Mouse (Mus musculus): ENCODE measurements at regions not wholly inside any gene's neighbourhood (a gene's known extent, or its start where the extent isn't known, plus 50 kb on each side); places are given as distances from the start of the nearest gene placed in this dataset.

DNA sequence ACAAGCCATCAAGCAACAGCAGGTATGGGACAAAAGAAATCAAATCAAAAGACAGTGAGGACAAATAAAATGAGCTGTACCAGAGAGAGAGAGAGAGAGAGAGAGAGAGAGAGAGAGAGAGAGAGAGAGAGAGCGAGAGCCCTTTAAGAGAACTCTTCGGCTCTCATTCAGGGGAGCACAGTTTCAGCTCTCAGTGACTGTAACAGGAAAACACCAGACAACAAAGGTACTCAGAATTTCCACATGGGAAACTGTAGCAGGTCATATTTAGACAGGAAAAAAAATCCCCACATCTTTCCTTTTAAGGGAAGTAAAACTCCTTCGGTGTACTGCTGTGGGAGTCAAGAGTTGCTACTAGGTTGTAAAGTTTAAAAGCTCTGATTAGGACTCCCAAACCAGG lies 57.9 kb upstream of the Satb2 start:
- TF ChIP-seq POLR2A (IDR thresholded peaks at IDR 0.05; ENCODE audit: control insufficient read depth, extremely low read depth, insufficient read depth, low read length, poor library complexity), result no peak
- TF ChIP-seq CTCF (IDR thresholded peaks at IDR 0.05; ENCODE audit: borderline replicate concordance, control insufficient read depth, extremely low read depth, insufficient read depth, low read length, poor library complexity), result no peak

All from thymus, adult 2 months (tissue).